Mouse (Mus musculus) cerebellum, adult 2 months (tissue): ENCODE data around the gene Car10.

ENCODE experiments used
- CTCF ChIP-seq: fragments of 200-500 bp; IDR thresholded peaks from 2 replicates; pipeline ENCODE4 v1.5.1; 2011; ENCODE audit warnings: low read depth, mild to moderate bottlenecking, control low read depth, low read length, moderate library complexity, borderline replicate concordance; ENCODE audit not compliant: insufficient read depth
- POLR2A ChIP-seq: fragments of 200-500 bp; IDR thresholded peaks from 2 replicates; pipeline ENCODE4 v1.6.1; 2011; ENCODE audit warnings: low read length, control low read depth, borderline replicate concordance; ENCODE audit not compliant: insufficient read depth

- no peak for TF ChIP-seq POLR2A
- no peak for TF ChIP-seq CTCF
Measured at GRCm38 (mm10) chr11:93407981-93408380, 310.2 kb downstream of the Car10 start.
